Mouse (Mus musculus) limb, embryonic 11.5 days (tissue): ENCODE measurements around the gene Utp6. TPM values are rescaled to one million over a fixed set of nuclear protein-coding genes. Genes with fewer than 3 reads are reported as not detected.

ENCODE experiments used
- ATAC-seq: fragments of 200-750 bp; cut with Nextera tagmentation; 2 replicates; pipeline ENCODE4 v1.8.0; 2017; ENCODE audit warnings: low read depth; ENCODE audit not compliant: insufficient number of reproducible peaks, low FRiP score, low TSS enrichment
- DNase-seq: peaks from one replicate; pipeline ENCODE4 v3.0.0-alpha.2; 2015; ENCODE audit warnings: low spot score
- H3K27ac ChIP-seq: fragments of 300-500 bp; sonication (generic); replicated peaks from 2 replicates; pipeline ENCODE4 v1.5.1; 2014; ENCODE audit warnings: low read depth, mild to moderate bottlenecking, low read length
- H3K27me3 ChIP-seq: fragments of 300-500 bp; sonication (generic); 2 replicates; pipeline ENCODE4 v1.6.1; 2014; ENCODE audit warnings: mild to moderate bottlenecking, low read length, mixed read lengths; ENCODE audit not compliant: control insufficient read depth, insufficient read depth
- H3K36me3 ChIP-seq: fragments of 300-500 bp; sonication (generic); 2 replicates; pipeline ENCODE4 v1.6.1; 2014; ENCODE audit warnings: mild to moderate bottlenecking, low read length, moderate library complexity, mixed read lengths; ENCODE audit not compliant: control insufficient read depth, insufficient read depth
- H3K4me1 ChIP-seq: fragments of 300-500 bp; sonication (generic); 2 replicates; pipeline ENCODE4 v1.6.1; 2014; ENCODE audit warnings: low read length, mixed read lengths; ENCODE audit not compliant: control insufficient read depth, insufficient read depth
- H3K4me2 ChIP-seq: fragments of 300-500 bp; sonication (generic); 2 replicates; pipeline ENCODE4 v1.6.1; 2014; ENCODE audit warnings: low read depth, mild to moderate bottlenecking, moderate library complexity; ENCODE audit not compliant: severe bottlenecking
- H3K4me3 ChIP-seq: fragments of 300-500 bp; sonication (generic); 2 replicates; pipeline ENCODE4 v1.5.1; 2014; ENCODE audit warnings: low read depth, low read length
- H3K9ac ChIP-seq: fragments of 300-500 bp; sonication (generic); 2 replicates; pipeline ENCODE4 v1.6.1; 2014; ENCODE audit warnings: mild to moderate bottlenecking, low read length
- H3K9me3 ChIP-seq: fragments of 300-500 bp; sonication (generic); 2 replicates; pipeline ENCODE4 v1.6.1; 2016; ENCODE audit warnings: low read length; ENCODE audit not compliant: control insufficient read depth
- WGBS: fragments of 180-500 bp; shearing (Covaris S2); extraction: QIAGEN DNeasy Blood & Tissue Kit; methylation state at CpG from one replicate; pipeline ENCODE4 v1.1.7; 2014; 5-methylcytosine and 5-hydroxymethylcytosine counted together
- polyA plus RNA-seq: library from polyadenylated mRNA; unstranded; fragments of >200 nt; fragmentation: Nextera tagmentation; extraction: Ambion mirVana; gene quantifications from 2 replicates; pipeline ENCODE4 v1.2.1, GENCODE M21; 2014

The Utp6 gene
- polyA plus RNA-seq: 97.4 and 99.4 TPM in 2 replicates

DNA sequence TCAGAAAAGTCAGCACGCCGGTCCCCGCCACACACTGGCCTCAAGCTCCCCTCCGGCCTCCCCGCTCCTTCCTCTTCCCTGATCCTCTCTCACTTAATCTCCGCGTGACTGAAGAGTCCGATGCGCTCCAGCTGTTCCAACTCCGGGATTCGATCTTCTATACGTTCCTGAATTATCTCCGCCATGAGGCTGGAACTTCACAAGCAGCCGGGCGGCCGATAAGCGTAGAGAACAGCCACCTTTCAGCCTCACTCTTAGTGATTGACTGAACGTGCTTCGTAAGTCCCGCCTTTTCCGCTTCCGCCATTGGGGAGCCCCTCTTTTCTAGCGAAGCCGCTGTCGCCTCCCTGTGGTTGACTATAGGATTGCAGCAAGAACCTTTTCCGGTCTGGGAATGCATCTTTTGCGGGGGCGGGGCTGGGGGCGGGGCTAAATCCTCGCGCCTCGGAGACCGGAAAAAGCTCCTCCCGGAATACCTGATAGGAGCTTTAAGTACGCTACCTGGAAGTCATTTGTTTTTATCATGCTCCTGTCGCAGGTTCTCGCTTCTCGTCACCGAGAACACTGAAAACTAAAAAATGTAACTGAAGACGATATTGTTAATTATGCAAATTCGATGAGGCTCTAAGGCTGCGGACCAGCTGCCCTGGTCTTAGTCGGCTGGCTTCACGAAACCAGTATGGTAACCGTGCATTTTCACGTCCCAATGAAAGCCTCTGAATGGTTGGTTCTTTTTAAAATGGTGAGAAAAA is at the start of gene Utp6:
Utp6 (minus strand) TSS at position 266 of the 752 bp plus-strand sequence.
- H3K9ac ChIP-seq: peak within 1 kb of the TSS; percentile 51
- DNase-seq: peak; percentile 100
- no peaks in the 10 kb centered on the region for H3K27me3 ChIP-seq
- peak; percentile 82 for ATAC-seq
- peaks cover 4% of the 10 kb centered on the region for H3K36me3 ChIP-seq
- peak within 1 kb of the TSS; percentile 62 for H3K4me2 ChIP-seq
- H3K9me3 ChIP-seq: no peaks in the 10 kb centered on the region
- peak within 1 kb of the TSS; percentile 54 for H3K4me3 ChIP-seq
- no peak within 1 kb of the TSS for H3K27ac ChIP-seq
- peaks cover 3% of the 10 kb centered on the region; the same call in 1 of the 2 replicates for H3K4me1 ChIP-seq
- WGBS: under 1% methylated on average over 46 of the region's 46 CpGs

DNA sequence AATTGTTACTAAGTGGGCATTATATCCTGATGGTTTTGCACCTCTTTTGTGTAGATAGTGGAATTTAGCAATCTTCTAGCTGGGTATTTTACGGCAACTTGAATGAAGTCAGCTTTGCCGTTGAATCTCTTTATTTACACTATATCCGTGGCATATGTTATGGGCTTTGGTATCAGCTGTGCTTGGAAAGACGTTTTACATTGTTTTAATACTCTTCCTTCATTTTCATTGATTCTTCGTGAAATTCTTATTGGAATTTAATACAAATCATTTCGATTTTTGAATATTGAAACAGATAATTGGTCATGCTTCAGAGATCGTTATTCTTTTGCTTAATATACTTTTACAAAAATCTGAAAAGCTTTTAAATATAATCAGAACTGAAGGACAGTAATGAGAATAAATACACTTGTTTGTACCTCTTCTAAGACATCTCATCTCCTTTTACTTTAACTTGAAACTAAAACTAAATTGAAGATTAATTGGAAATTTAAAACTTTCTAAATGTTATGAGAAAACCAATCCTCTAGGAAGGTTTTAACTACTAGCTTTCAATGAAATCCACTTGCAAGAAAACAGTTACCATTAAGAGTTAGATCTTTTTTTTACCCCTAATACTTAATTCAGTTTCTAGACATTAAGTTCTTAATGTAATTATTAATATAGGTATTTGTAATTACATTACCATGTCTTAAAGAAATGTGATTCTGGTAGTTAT is 32.2 kb upstream of the Utp6 start:
- no peak overlapping the region for H3K27ac ChIP-seq
- peak overlapping the region; percentile 51 for H3K4me2 ChIP-seq
- H3K9me3 ChIP-seq: no peaks in the 10 kb centered on the region
- H3K4me1 ChIP-seq: no peaks in the 10 kb centered on the region
- no peaks in the 10 kb centered on the region for H3K27me3 ChIP-seq
- 6% methylated on average over 7 of the region's 7 CpGs for WGBS
- H3K4me3 ChIP-seq: peak overlapping the region; percentile 87
- ATAC-seq (no peak), DNase-seq (no peak)
- H3K9ac ChIP-seq: peak overlapping the region; percentile 78; the same call in 1 of the 2 replicates
- peaks cover 6% of the 10 kb centered on the region; the same call in 1 of the 2 replicates for H3K36me3 ChIP-seq

DNA sequence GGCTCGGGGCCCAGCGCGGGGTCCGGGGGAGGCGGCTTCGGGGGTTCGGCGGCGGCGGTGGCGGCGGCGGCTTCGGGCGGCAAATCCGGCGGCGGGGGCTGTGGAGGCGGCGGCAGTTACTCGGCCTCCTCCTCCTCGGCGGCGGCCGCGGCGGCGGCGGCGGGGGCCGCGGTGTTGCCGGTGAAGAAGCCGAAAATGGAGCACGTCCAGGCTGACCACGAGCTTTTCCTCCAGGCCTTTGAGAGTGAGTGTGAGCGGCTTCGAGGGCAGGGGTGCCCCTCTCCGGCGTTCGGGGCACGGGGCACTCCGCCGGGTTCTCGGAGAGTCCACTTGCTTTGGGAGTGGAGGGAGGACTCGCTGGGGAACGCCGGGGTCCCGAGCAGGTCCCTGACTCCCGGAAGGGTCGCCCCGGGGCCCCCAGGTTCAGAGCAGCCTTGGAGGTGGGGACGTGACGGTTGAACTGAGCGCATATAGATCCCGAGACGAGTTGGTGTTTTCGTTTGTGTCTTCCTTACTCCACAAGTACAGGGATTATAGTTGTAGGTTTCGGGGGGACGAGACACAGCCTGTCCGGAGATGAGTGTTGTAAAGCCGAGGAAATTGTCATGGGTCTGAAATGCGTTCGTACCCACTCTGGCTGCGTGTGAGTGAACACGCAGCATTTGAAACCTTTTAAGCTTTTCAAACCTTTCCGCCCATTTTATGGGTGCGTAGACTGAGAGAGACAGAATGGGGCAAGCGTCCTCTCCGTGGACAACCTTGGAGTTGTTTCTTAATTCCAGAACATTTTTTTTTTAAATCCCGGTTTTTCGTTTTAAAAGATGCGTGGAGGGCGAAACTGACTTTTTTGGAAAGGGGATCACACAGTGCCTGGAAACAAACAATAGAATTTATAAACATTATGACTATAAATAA is 31.4 kb upstream of the Utp6 start:
- Histone ChIP-seq H3K27me3 (no peaks in the 10 kb centered on the region), H3K27ac (peak overlapping the region; percentile 99), H3K36me3 (peaks cover 6% of the 10 kb centered on the region; the same call in 1 of the 2 replicates), H3K9ac (peak overlapping the region; percentile 78), H3K4me2 (peak overlapping the region; percentile 51), H3K9me3 (no peaks in the 10 kb centered on the region), H3K4me3 (peak overlapping the region; percentile 87), H3K4me1 (no peaks in the 10 kb centered on the region)
- under 1% methylated on average over 58 of the region's 74 CpGs for WGBS
- DNase-seq: no peak
- no peak; the same call in 1 of the 2 replicates for ATAC-seq

DNA sequence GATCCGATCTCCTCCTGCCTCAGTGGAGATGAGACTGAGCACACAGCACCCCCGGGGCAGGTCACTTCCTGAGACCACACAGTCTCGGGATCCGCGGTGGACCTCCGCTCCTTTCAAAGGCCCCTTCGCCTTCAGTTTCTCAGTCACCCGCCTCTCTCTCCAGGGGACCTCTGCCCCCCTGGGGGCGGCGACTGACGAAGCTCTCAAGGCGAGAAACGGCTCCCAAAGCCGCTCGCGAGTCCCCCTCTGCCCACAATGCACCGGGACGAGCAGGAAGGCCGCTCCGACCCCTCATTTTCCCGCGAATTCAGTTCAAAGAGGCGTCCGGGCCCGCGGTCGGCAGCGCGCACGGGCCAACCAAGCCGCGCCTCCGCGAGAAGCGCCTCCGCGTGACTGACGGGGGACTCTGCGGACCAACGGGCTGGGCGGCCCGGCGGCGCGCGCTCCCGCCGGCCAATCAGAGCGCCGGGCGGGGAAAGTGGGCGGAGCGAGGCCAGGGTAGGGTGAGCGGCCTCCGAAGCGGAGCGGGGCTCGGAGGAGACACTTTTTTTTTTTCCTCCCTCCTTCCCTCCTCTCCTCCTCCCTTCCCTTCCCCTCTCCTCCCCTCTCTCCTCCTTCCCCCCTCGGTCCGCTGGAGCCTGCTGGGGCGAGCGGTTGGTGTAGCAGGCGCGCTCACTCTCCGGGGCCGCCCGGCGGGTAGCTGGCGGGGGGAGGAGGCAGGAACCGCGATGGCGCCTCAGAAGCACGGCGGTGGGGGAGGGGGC is 30.6 kb upstream of the Utp6 start, which contains the start of gene Suz12:
Suz12 (plus strand) TSS at position 515 of the 764 bp plus-strand sequence.
- Histone ChIP-seq H3K36me3 (peaks cover 4% of the 10 kb centered on the region; the same call in 1 of the 2 replicates), H3K27ac (peak within 1 kb of the TSS; percentile 99), H3K9me3 (no peaks in the 10 kb centered on the region), H3K9ac (peak within 1 kb of the TSS; percentile 81), H3K4me1 (no peaks in the 10 kb centered on the region), H3K27me3 (no peaks in the 10 kb centered on the region), H3K4me3 (peak within 1 kb of the TSS; percentile 87), H3K4me2 (peak within 1 kb of the TSS; percentile 71)
- 0% methylated on average over 71 of the region's 74 CpGs for WGBS
- ATAC-seq: peak; percentile 89
- peak; percentile 98 for DNase-seq

DNA sequence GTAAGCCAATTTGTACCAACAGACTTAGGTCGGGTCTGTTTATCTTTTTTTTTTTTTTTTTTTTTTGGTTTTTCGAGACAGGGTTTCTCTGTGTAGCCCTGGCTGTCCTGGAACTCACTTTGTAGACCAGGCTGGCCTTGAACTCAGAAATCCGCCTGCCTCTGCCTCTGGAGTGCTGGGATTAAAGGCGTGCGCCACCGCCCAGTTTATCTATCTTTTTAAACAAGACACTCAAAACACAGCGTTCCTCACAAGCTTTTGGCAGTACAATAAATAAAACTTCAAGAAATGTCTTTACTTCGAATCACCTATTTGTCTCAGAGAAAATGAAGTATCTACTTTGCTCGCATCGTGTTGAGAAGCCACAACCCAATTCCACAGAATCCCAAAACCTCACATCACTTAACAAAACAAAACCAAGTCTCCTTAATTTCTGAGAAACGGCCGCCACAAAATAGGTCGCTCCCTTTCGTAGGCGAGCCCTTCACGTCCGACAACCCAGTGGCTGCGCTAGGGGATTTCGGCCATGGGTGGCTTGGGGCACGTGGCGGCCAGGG is 29.9 kb upstream of the Utp6 start:
- Histone ChIP-seq H3K9me3 (no peaks in the 10 kb centered on the region), H3K9ac (peak overlapping the region; percentile 81), H3K27ac (peak overlapping the region; percentile 90), H3K27me3 (no peaks in the 10 kb centered on the region), H3K4me1 (no peaks in the 10 kb centered on the region), H3K4me2 (peak overlapping the region; percentile 71), H3K36me3 (peaks cover 4% of the 10 kb centered on the region; the same call in 1 of the 2 replicates), H3K4me3 (peak overlapping the region; percentile 87)
- ATAC-seq (no peak), DNase-seq (no peak)
- WGBS: 32% methylated on average over 20 of the region's 21 CpGs

DNA sequence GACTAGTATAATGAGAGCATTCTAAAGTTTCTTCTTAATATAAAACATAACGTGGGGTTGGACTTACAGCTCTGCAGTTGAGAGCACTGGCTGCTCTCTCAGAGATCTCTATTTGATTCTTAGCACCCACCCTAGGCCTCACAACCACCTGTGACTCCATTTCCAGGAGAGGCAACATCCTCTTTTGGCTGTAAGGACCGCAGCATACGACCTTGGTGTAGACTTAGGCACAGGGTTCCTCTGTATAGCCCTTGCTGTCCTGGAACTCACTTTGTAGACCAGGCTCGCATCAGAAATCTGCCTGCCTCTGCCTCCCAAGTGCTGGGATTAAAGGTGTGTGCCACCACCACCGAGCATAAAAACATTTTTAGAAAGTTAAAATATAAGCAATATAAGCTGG is 29.4 kb upstream of the Utp6 start:
- no peak overlapping the region for H3K4me2 ChIP-seq
- peaks cover 4% of the 10 kb centered on the region; the same call in 1 of the 2 replicates for H3K36me3 ChIP-seq
- H3K4me1 ChIP-seq: no peaks in the 10 kb centered on the region
- DNase-seq (no peak), ATAC-seq (no peak)
- no peak overlapping the region for H3K4me3 ChIP-seq
- H3K27me3 ChIP-seq: no peaks in the 10 kb centered on the region
- no peaks in the 10 kb centered on the region for H3K9me3 ChIP-seq
- whole genome bisulfite sequencing: 94% methylated on average over 5 of the region's 5 CpGs
- no peak overlapping the region for H3K9ac ChIP-seq
- no peak overlapping the region for H3K27ac ChIP-seq

DNA sequence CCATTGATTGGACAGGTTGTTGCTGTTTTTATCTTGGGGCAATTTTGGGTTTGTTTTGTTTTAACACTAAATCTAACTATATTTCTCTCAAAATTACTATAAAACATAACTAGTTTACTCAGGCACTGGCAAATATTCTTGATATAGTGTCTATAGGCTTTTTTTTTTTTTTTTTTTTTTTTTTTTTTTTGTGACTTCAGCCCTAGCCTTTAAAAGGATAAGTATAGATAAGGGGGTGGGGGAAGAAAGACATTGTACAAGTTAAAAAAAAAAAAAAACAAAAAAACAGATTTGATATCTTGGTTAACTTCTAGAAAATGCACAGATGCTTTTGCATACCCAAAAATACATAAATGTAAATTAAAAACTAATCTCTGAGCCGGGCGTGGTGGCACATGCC is 27.9 kb upstream of the Utp6 start:
- Histone ChIP-seq H3K4me3 (no peak overlapping the region), H3K27ac (no peak overlapping the region), H3K4me1 (no peaks in the 10 kb centered on the region), H3K36me3 (no peaks in the 10 kb centered on the region), H3K27me3 (no peaks in the 10 kb centered on the region), H3K9ac (no peak overlapping the region), H3K9me3 (no peaks in the 10 kb centered on the region), H3K4me2 (no peak overlapping the region)
- ATAC-seq: no peak
- no peak for DNase-seq
- 92% methylated on average over 2 of the region's 2 CpGs for WGBS
